Mouse (Mus musculus): ENCODE data around the gene Dapl1.

DNA sequence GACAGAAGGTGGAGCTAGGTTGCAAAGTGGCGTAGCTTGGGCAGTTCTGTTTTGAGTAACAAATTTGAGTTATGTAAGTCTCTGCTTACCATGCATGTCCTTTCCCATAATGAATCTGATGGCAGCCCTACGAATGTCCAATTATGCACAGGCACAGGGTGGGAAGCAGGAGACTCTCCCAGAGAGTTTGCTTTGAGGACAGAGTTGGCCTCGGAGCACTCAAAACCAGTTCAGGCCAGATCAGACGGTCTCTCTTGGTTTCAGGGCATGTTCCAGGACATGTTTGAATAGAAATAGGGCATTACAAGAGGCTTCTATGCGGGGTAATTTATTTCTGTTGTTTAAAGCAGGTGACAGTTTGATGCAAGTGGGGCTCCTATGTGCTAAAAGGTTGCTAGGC, 42.8 kb upstream of the Dapl1 start:
- TF ChIP-seq CTCF (IDR thresholded peaks at IDR 0.05; ENCODE audit: low read depth), result no peak
- TF ChIP-seq EP300 (IDR thresholded peaks at IDR 0.05; ENCODE audit: low read depth), result no peak

All from liver, postnatal 0 days (tissue).